Mouse (Mus musculus) right cerebral cortex, adult 2 months (tissue): ENCODE results near the gene Gng3.
A peak's percentile ranks its signal among the peaks of the same experiment; 100 is the strongest.
"Not testable (repeated sequence)": the region's sequence is repeated elsewhere in the genome, so short reads cannot be mapped to it uniquely, and the experiment has no call there.

Experiments
- DNase-seq, 2 experiments: peaks; one replicate each; pipeline ENCODE4 v3.0.0; 2021 to 2022; ENCODE audit warnings: low spot score in 2 of 2

The Gng3 gene

GRCm38 (mm10) chr19:8839103-8839907 is at the start of gene Gng3:
Gene Gng3, minus strand, starts transcription at chr19:8839194.
- peak; percentile 90 for DNase-seq

- DNase-seq = no peak
Measured at GRCm38 (mm10) chr19:8887585-8888463, 48.8 kb upstream of the Gng3 start.

GRCm38 (mm10) chr19:8886916-8887584 is 48.1 kb upstream of the Gng3 start:
- no peak for DNase-seq

GRCm38 (mm10) chr19:8883616-8884015 is 44.6 kb upstream of the Gng3 start, which contains the start of the genes Lbhd1 and Gm49403:
Gene Lbhd1, plus strand, starts transcription at chr19:8883732.
Gene Gm49403, plus strand, starts transcription at chr19:8883930.
- no peak for DNase-seq

- DNase-seq = no peak
Measured at GRCm38 (mm10) chr19:8881034-8881392, 42.0 kb upstream of the Gng3 start.

- peak; percentile 85 to 92 for DNase-seq
Measured at GRCm38 (mm10) chr19:8880311-8881033, 41.5 kb upstream of the Gng3 start, which contains the start of gene Uqcc3. Gene Uqcc3, minus strand, starts transcription at chr19:8880923.

GRCm38 (mm10) chr19:8875031-8875430 is 36.0 kb upstream of the Gng3 start:
- DNase-seq = no peak

GRCm38 (mm10) chr19:8872266-8872840 is 33.4 kb upstream of the Gng3 start:
- no peak for DNase-seq

- peak; percentile 99 to 100 for DNase-seq
Measured at GRCm38 (mm10) chr19:8871267-8872186, 32.5 kb upstream of the Gng3 start, which contains the start of gene Ubxn1. Gene Ubxn1, plus strand, starts transcription at chr19:8871496.

GRCm38 (mm10) chr19:8870838-8871237 is 31.8 kb upstream of the Gng3 start:
- DNase-seq = no peak

- not testable (repeated sequence) for DNase-seq
Measured at GRCm38 (mm10) chr19:8870381-8870780, 31.4 kb upstream of the Gng3 start.

GRCm38 (mm10) chr19:8864265-8864664 is 25.3 kb upstream of the Gng3 start:
- DNase-seq = peak in 1 of 2 experiments; percentile 33

GRCm38 (mm10) chr19:8859018-8859417 is 20.0 kb upstream of the Gng3 start:
- peak in 1 of 2 experiments; percentile 48 for DNase-seq

- DNase-seq = no peak
Measured at GRCm38 (mm10) chr19:8857689-8858088, 18.7 kb upstream of the Gng3 start.

GRCm38 (mm10) chr19:8853117-8853516 is 14.1 kb upstream of the Gng3 start:
- no peak for DNase-seq

- no peak for DNase-seq
Measured at GRCm38 (mm10) chr19:8852236-8852928, 13.4 kb upstream of the Gng3 start.

- DNase-seq = no peak
Measured at GRCm38 (mm10) chr19:8851639-8852038, 12.6 kb upstream of the Gng3 start.

- DNase-seq = no peak
Measured at GRCm38 (mm10) chr19:8850402-8850901, 11.5 kb upstream of the Gng3 start, which contains the start of gene Lrrn4cl. Gene Lrrn4cl, plus strand, starts transcription at chr19:8850768.

- no peak for DNase-seq
Measured at GRCm38 (mm10) chr19:8848356-8848755, 9.4 kb upstream of the Gng3 start.
